Mouse (Mus musculus) kidney, embryonic 16.5 days (tissue): Measurements from ENCODE around the gene Gtf3c5. TPM values are rescaled to one million over a fixed set of nuclear protein-coding genes. Genes with fewer than 3 reads are reported as not detected.

Experiments
- ATAC-seq: fragments of 200-750 bp; cut with Nextera tagmentation; 2 replicates; pipeline ENCODE4 v1.8.0; 2017; ENCODE audit warnings: moderate TSS enrichment; ENCODE audit not compliant: low FRiP score, low TSS enrichment
- H3K27ac ChIP-seq: fragments of 300-500 bp; sonication (generic); 2 replicates; pipeline ENCODE4 v1.5.1; 2014; ENCODE audit warnings: low read length
- H3K27me3 ChIP-seq: fragments of 300-500 bp; sonication (generic); 2 replicates; pipeline ENCODE4 v1.6.1; 2014; ENCODE audit warnings: low read length, control low read depth, mixed read lengths; ENCODE audit not compliant: insufficient read depth
- H3K36me3 ChIP-seq: fragments of 300-500 bp; sonication (generic); 2 replicates; pipeline ENCODE4 v1.6.1; 2014; ENCODE audit warnings: low read length, control low read depth, mixed read lengths; ENCODE audit not compliant: insufficient read depth
- H3K4me1 ChIP-seq: fragments of 300-500 bp; sonication (generic); 2 replicates; pipeline ENCODE4 v1.6.1; 2014; ENCODE audit warnings: low read length, control low read depth, mixed read lengths; ENCODE audit not compliant: insufficient read depth
- H3K4me2 ChIP-seq: fragments of 300-500 bp; sonication (generic); replicated peaks from 2 replicates; pipeline ENCODE4 v1.6.1; 2014; ENCODE audit warnings: low read depth, low read length
- H3K4me3 ChIP-seq: fragments of 300-500 bp; sonication (generic); 2 replicates; pipeline ENCODE4 v1.5.1; 2014; ENCODE audit warnings: mild to moderate bottlenecking, low read length
- H3K9ac ChIP-seq: fragments of 300-500 bp; sonication (generic); replicated peaks from 2 replicates; pipeline ENCODE4 v1.6.1; 2014; ENCODE audit warnings: low read length
- H3K9me3 ChIP-seq: fragments of 300-500 bp; sonication (generic); 2 replicates; pipeline ENCODE4 v1.6.1; 2016; ENCODE audit warnings: low read length, control low read depth
- WGBS: fragments of 180-500 bp; shearing (Covaris S2); extraction: QIAGEN DNeasy Blood & Tissue Kit; methylation state at CpG from one replicate; pipeline ENCODE4 v1.1.7; 2014; 5-methylcytosine and 5-hydroxymethylcytosine counted together
- polyA plus RNA-seq: library from polyadenylated mRNA; unstranded; fragments of >200 nt; fragmentation: Nextera tagmentation; extraction: Ambion mirVana; gene quantifications from 2 replicates; pipeline ENCODE4 v1.2.1, GENCODE M21; 2015

Gene Gtf3c5
- polyA plus RNA-seq, 1 experiment from 2014 or later = 48.5 TPM

- ATAC-seq = no peak
- WGBS = 61% methylated on average over 10 of the region's 10 CpGs
- Histone ChIP-seq H3K4me3 (no peak overlapping the region), H3K4me2 (no peak overlapping the region), H3K27ac (no peak overlapping the region), H3K9ac (no peak overlapping the region), H3K36me3 (no peaks in the 10 kb centered on the region), H3K27me3 (peaks cover 17% of the 10 kb centered on the region), H3K9me3 (no peaks in the 10 kb centered on the region), H3K4me1 (peaks cover 10% of the 10 kb centered on the region)
Measured at GRCm38 (mm10) chr2:28620522-28620921, 37.0 kb upstream of the Gtf3c5 start.

GRCm38 (mm10) chr2:28619369-28619768, 35.8 kb upstream of the Gtf3c5 start:
- no peaks in the 10 kb centered on the region for H3K9me3 ChIP-seq
- H3K27me3 ChIP-seq = peaks cover 17% of the 10 kb centered on the region
- no peak overlapping the region for H3K4me2 ChIP-seq
- WGBS = 77% methylated on average over 6 of the region's 6 CpGs
- peaks cover 10% of the 10 kb centered on the region for H3K4me1 ChIP-seq
- no peak overlapping the region for H3K27ac ChIP-seq
- no peak for ATAC-seq
- H3K36me3 ChIP-seq = no peaks in the 10 kb centered on the region
- no peak overlapping the region for H3K9ac ChIP-seq
- no peak overlapping the region for H3K4me3 ChIP-seq

GRCm38 (mm10) chr2:28618777-28619336, 35.3 kb upstream of the Gtf3c5 start:
- Histone ChIP-seq H3K4me1 (peaks cover 10% of the 10 kb centered on the region), H3K9me3 (no peaks in the 10 kb centered on the region), H3K4me2 (no peak overlapping the region), H3K36me3 (no peaks in the 10 kb centered on the region), H3K27me3 (peaks cover 17% of the 10 kb centered on the region), H3K4me3 (no peak overlapping the region), H3K27ac (no peak overlapping the region), H3K9ac (no peak overlapping the region)
- 80% methylated on average over 6 of the region's 6 CpGs for WGBS
- no peak for ATAC-seq

GRCm38 (mm10) chr2:28617498-28618486, 34.2 kb upstream of the Gtf3c5 start:
- ATAC-seq = 0 out of 2 replicates have a peak, but pooled peaks have one; percentile 53

GRCm38 (mm10) chr2:28616874-28617273, 33.3 kb upstream of the Gtf3c5 start:
- Histone ChIP-seq H3K4me3 (no peak overlapping the region), H3K4me1 (peaks cover 10% of the 10 kb centered on the region), H3K9ac (no peak overlapping the region), H3K4me2 (no peak overlapping the region), H3K36me3 (no peaks in the 10 kb centered on the region), H3K27ac (no peak overlapping the region), H3K27me3 (peaks cover 12% of the 10 kb centered on the region), H3K9me3 (no peaks in the 10 kb centered on the region)
- ATAC-seq = no peak
- 83% methylated on average over 9 of the region's 9 CpGs for WGBS

More at GRCm38 (mm10) chr2:28617498-28618486, 34.2 kb upstream of the Gtf3c5 start:
- no peak overlapping the region for H3K4me2 ChIP-seq
- H3K27ac ChIP-seq = no peak overlapping the region
- H3K36me3 ChIP-seq = no peaks in the 10 kb centered on the region
- peaks cover 10% of the 10 kb centered on the region for H3K4me1 ChIP-seq
- peaks cover 17% of the 10 kb centered on the region for H3K27me3 ChIP-seq
- no peak overlapping the region for H3K9ac ChIP-seq
- H3K4me3 ChIP-seq = no peak overlapping the region
- WGBS = 77% methylated on average over 8 of the region's 8 CpGs
- no peaks in the 10 kb centered on the region for H3K9me3 ChIP-seq

- peaks cover 8% of the 10 kb centered on the region for H3K27me3 ChIP-seq
- ATAC-seq = no peak
- no peaks in the 10 kb centered on the region for H3K36me3 ChIP-seq
- no peak overlapping the region for H3K4me3 ChIP-seq
- H3K9me3 ChIP-seq = no peaks in the 10 kb centered on the region
- H3K4me2 ChIP-seq = no peak overlapping the region
- peaks cover 10% of the 10 kb centered on the region for H3K4me1 ChIP-seq
- WGBS = 34% methylated on average over 5 of the region's 5 CpGs
- H3K9ac ChIP-seq = no peak overlapping the region
- no peak overlapping the region for H3K27ac ChIP-seq
Measured at GRCm38 (mm10) chr2:28616358-28616757, 32.8 kb upstream of the Gtf3c5 start.

- Histone ChIP-seq H3K36me3 (no peaks in the 10 kb centered on the region), H3K9ac (no peak overlapping the region), H3K9me3 (no peaks in the 10 kb centered on the region), H3K4me1 (peaks cover 14% of the 10 kb centered on the region), H3K27ac (no peak overlapping the region), H3K27me3 (no peaks in the 10 kb centered on the region), H3K4me3 (no peak overlapping the region), H3K4me2 (no peak overlapping the region)
- ATAC-seq = no peak
- 85% methylated on average over 10 of the region's 10 CpGs for WGBS
Measured at GRCm38 (mm10) chr2:28613599-28613998, 30.0 kb upstream of the Gtf3c5 start.

GRCm38 (mm10) chr2:28612436-28613063, 29.0 kb upstream of the Gtf3c5 start:
- no peak overlapping the region for H3K9ac ChIP-seq
- H3K4me2 ChIP-seq = no peak overlapping the region
- no peak for ATAC-seq
- H3K27me3 ChIP-seq = no peaks in the 10 kb centered on the region
- peaks cover 5% of the 10 kb centered on the region; the same call in 1 of the 2 replicates for H3K4me1 ChIP-seq
- 64% methylated on average over 10 of the region's 10 CpGs for WGBS
- H3K9me3 ChIP-seq = no peaks in the 10 kb centered on the region
- no peak overlapping the region for H3K27ac ChIP-seq
- no peaks in the 10 kb centered on the region for H3K36me3 ChIP-seq
- H3K4me3 ChIP-seq = no peak overlapping the region

GRCm38 (mm10) chr2:28611407-28611787, 27.8 kb upstream of the Gtf3c5 start:
- H3K4me2 ChIP-seq = no peak overlapping the region
- H3K27me3 ChIP-seq = no peaks in the 10 kb centered on the region
- 0 out of 2 replicates have a peak, but pooled peaks cover 9% of the 10 kb centered on the region for H3K4me1 ChIP-seq
- no peak overlapping the region for H3K4me3 ChIP-seq
- H3K9me3 ChIP-seq = no peaks in the 10 kb centered on the region
- H3K27ac ChIP-seq = no peak overlapping the region
- no peak overlapping the region for H3K9ac ChIP-seq
- 70% methylated on average over 17 of the region's 17 CpGs for WGBS
- ATAC-seq = no peak
- no peaks in the 10 kb centered on the region for H3K36me3 ChIP-seq
